Mouse (Mus musculus) liver, embryonic 16.5 days (tissue): ENCODE measurements around the gene Btf3l4. TPM values are rescaled to one million over a fixed set of nuclear protein-coding genes. Genes with fewer than 3 reads are reported as not detected.
A peak's percentile ranks its signal among the peaks of the same experiment; 100 is the strongest.

Experiments
- ATAC-seq: fragments of 200-750 bp; cut with Nextera tagmentation; 2 replicates; pipeline ENCODE4 v1.8.0; 2017; ENCODE audit warnings: low read depth, mild to moderate bottlenecking, moderate number of reproducible peaks, moderate library complexity
- H3K27ac ChIP-seq: fragments of 300-500 bp; sonication (generic); 2 replicates; pipeline ENCODE4 v1.5.1; 2014; ENCODE audit warnings: mild to moderate bottlenecking, low read length
- H3K27me3 ChIP-seq: fragments of 300-500 bp; sonication (generic); 2 replicates; pipeline ENCODE4 v1.6.1; 2014; ENCODE audit warnings: low read depth, low read length, mixed read lengths; ENCODE audit not compliant: control insufficient read depth, insufficient read depth
- H3K36me3 ChIP-seq: fragments of 300-500 bp; sonication (generic); 2 replicates; pipeline ENCODE4 v1.6.1; 2014; ENCODE audit warnings: mild to moderate bottlenecking; ENCODE audit not compliant: control insufficient read depth, insufficient read depth
- H3K4me1 ChIP-seq: fragments of 300-500 bp; sonication (generic); 2 replicates; pipeline ENCODE4 v1.6.1; 2014; ENCODE audit warnings: low read depth, low read length, mixed read lengths; ENCODE audit not compliant: control insufficient read depth
- H3K4me2 ChIP-seq: fragments of 300-500 bp; sonication (generic); 2 replicates; pipeline ENCODE4 v1.6.1; 2014; ENCODE audit warnings: low read depth, low read length, mixed read lengths
- H3K4me3 ChIP-seq: fragments of 300-500 bp; sonication (generic); 2 replicates; pipeline ENCODE4 v1.5.1; 2014; ENCODE audit warnings: low read depth, mild to moderate bottlenecking, low read length
- H3K9ac ChIP-seq: fragments of 300-500 bp; sonication (generic); 2 replicates; pipeline ENCODE4 v1.6.1; 2014; ENCODE audit warnings: low read depth, low read length
- H3K9me3 ChIP-seq: fragments of 300-500 bp; sonication (generic); replicated peaks from 2 replicates; pipeline ENCODE4 v1.6.1; 2016; ENCODE audit warnings: low read length; ENCODE audit not compliant: control insufficient read depth
- WGBS: fragments of 180-500 bp; shearing (Covaris S2); extraction: QIAGEN DNeasy Blood & Tissue Kit; methylation state at CpG from one replicate; pipeline ENCODE4 v1.1.7; 2014; ENCODE audit not compliant: insufficient replicate concordance; 5-methylcytosine and 5-hydroxymethylcytosine counted together
- polyA plus RNA-seq: library from polyadenylated mRNA; unstranded; fragments of >200 nt; fragmentation: Nextera tagmentation; extraction: Ambion mirVana; gene quantifications from 2 replicates; pipeline ENCODE4 v1.2.1, GENCODE M21; 2015

Btf3l4 gene
- polyA plus RNA-seq = 36.8 and 39.8 TPM in 2 replicates

- H3K9me3 ChIP-seq = no peaks in the 10 kb centered on the region
- H3K4me3 ChIP-seq = peak within 1 kb of the TSS; percentile 93
- H3K27ac ChIP-seq = peak within 1 kb of the TSS; percentile 94
- no peaks in the 10 kb centered on the region for H3K27me3 ChIP-seq
- ATAC-seq = peak; percentile 97
- WGBS = under 1% methylated on average over 64 of the region's 73 CpGs
- H3K4me2 ChIP-seq = peak within 1 kb of the TSS; percentile 97
- peaks cover 7% of the 10 kb centered on the region for H3K4me1 ChIP-seq
- H3K36me3 ChIP-seq = peaks cover 6% of the 10 kb centered on the region
- peak within 1 kb of the TSS; percentile 95 for H3K9ac ChIP-seq
Measured at GRCm38 (mm10) chr4:108832916-108833827, at the start of gene Btf3l4. Btf3l4 (minus strand) TSS chr4:108833614.

GRCm38 (mm10) chr4:108878963-108879822 lies 45.8 kb upstream of the Btf3l4 start, which contains the start of gene Rab3b:
Rab3b (plus strand) TSS chr4:108879063.
- Histone ChIP-seq H3K4me1 (peaks cover 11% of the 10 kb centered on the region), H3K27ac (no peak within 1 kb of the TSS), H3K9me3 (no peaks in the 10 kb centered on the region), H3K36me3 (no peaks in the 10 kb centered on the region), H3K4me3 (peak within 1 kb of the TSS; percentile 59), H3K9ac (peak within 1 kb of the TSS; percentile 50), H3K27me3 (peaks cover 17% of the 10 kb centered on the region; the same call in 1 of the 2 replicates), H3K4me2 (peak within 1 kb of the TSS; percentile 82)
- WGBS = 1% methylated on average over 46 of the region's 46 CpGs
- ATAC-seq = peak; percentile 93

- H3K4me2 ChIP-seq = no peak overlapping the region
- H3K4me3 ChIP-seq = no peak overlapping the region
- no peak overlapping the region for H3K9ac ChIP-seq
- ATAC-seq = no peak
- H3K4me1 ChIP-seq = peaks cover 11% of the 10 kb centered on the region
- no peaks in the 10 kb centered on the region for H3K9me3 ChIP-seq
- H3K27ac ChIP-seq = no peak overlapping the region
- 70% methylated on average over 6 of the region's 6 CpGs for WGBS
- H3K27me3 ChIP-seq = peaks cover 17% of the 10 kb centered on the region; the same call in 1 of the 2 replicates
- H3K36me3 ChIP-seq = no peaks in the 10 kb centered on the region
Measured at GRCm38 (mm10) chr4:108877901-108878300, 44.5 kb upstream of the Btf3l4 start.

- no peak overlapping the region for H3K4me2 ChIP-seq
- H3K36me3 ChIP-seq = no peaks in the 10 kb centered on the region
- peaks cover 2% of the 10 kb centered on the region; the same call in 1 of the 2 replicates for H3K27me3 ChIP-seq
- H3K4me1 ChIP-seq = peaks cover 2% of the 10 kb centered on the region
- no peak for ATAC-seq
- no peak overlapping the region for H3K27ac ChIP-seq
- H3K9ac ChIP-seq = no peak overlapping the region
- 68% methylated on average over 5 of the region's 5 CpGs for WGBS
- no peak overlapping the region for H3K4me3 ChIP-seq
- no peaks in the 10 kb centered on the region for H3K9me3 ChIP-seq
Measured at GRCm38 (mm10) chr4:108873746-108874145, 40.3 kb upstream of the Btf3l4 start.

- no peaks in the 10 kb centered on the region for H3K9me3 ChIP-seq
- no peak overlapping the region for H3K4me2 ChIP-seq
- H3K4me1 ChIP-seq = peaks cover 7% of the 10 kb centered on the region
- H3K27me3 ChIP-seq = no peaks in the 10 kb centered on the region
- 30% methylated on average over 10 of the region's 10 CpGs for WGBS
- H3K4me3 ChIP-seq = no peak overlapping the region
- no peaks in the 10 kb centered on the region for H3K36me3 ChIP-seq
- no peak overlapping the region for H3K9ac ChIP-seq
- ATAC-seq = peak; percentile 64; the same call in 1 of the 2 replicates
- no peak overlapping the region for H3K27ac ChIP-seq
Measured at GRCm38 (mm10) chr4:108869730-108870374, 36.4 kb upstream of the Btf3l4 start.

GRCm38 (mm10) chr4:108866806-108867205 lies 33.4 kb upstream of the Btf3l4 start:
- Histone ChIP-seq H3K4me2 (peak overlapping the region; percentile 46), H3K4me3 (no peak overlapping the region), H3K27me3 (no peaks in the 10 kb centered on the region), H3K9me3 (no peaks in the 10 kb centered on the region), H3K9ac (peak overlapping the region; percentile 8; the same call in 1 of the 2 replicates), H3K36me3 (no peaks in the 10 kb centered on the region), H3K27ac (peak overlapping the region; percentile 38; the same call in 1 of the 2 replicates), H3K4me1 (peaks cover 7% of the 10 kb centered on the region)
- 35% methylated on average over 7 of the region's 7 CpGs for WGBS
- peak; percentile 89 for ATAC-seq

- peaks cover 9% of the 10 kb centered on the region for H3K4me1 ChIP-seq
- WGBS = 4% methylated on average over 20 of the region's 20 CpGs
- ATAC-seq = peak; percentile 31
- H3K4me2 ChIP-seq = peak within 1 kb of the TSS; percentile 94
- H3K4me3 ChIP-seq = peak within 1 kb of the TSS; percentile 97
- peak within 1 kb of the TSS; percentile 83 for H3K27ac ChIP-seq
- no peaks in the 10 kb centered on the region for H3K27me3 ChIP-seq
- peak within 1 kb of the TSS; percentile 81 for H3K9ac ChIP-seq
- H3K9me3 ChIP-seq = no peaks in the 10 kb centered on the region
- H3K36me3 ChIP-seq = no peaks in the 10 kb centered on the region
Measured at GRCm38 (mm10) chr4:108848505-108848848, 15.1 kb upstream of the Btf3l4 start, which contains the start of gene A730015C16Rik. A730015C16Rik (minus strand) TSS chr4:108848619.

GRCm38 (mm10) chr4:108847715-108848504 lies 14.5 kb upstream of the Btf3l4 start, which contains the start of gene Kti12:
Kti12 (plus strand) TSS chr4:108847785.
- WGBS = under 1% methylated on average over 77 of the region's 77 CpGs
- peaks cover 11% of the 10 kb centered on the region for H3K4me1 ChIP-seq
- H3K27ac ChIP-seq = peak within 1 kb of the TSS; percentile 83
- H3K36me3 ChIP-seq = no peaks in the 10 kb centered on the region
- peak within 1 kb of the TSS; percentile 81 for H3K9ac ChIP-seq
- H3K4me3 ChIP-seq = peak within 1 kb of the TSS; percentile 97
- ATAC-seq = peak; percentile 83
- H3K27me3 ChIP-seq = no peaks in the 10 kb centered on the region
- peak within 1 kb of the TSS; percentile 94 for H3K4me2 ChIP-seq
- H3K9me3 ChIP-seq = no peaks in the 10 kb centered on the region
